Mouse (Mus musculus): ENCODE results near the gene Scaf1. TPM values are rescaled to one million over a fixed set of nuclear protein-coding genes. Genes with fewer than 3 reads are reported as not detected.
A peak's percentile ranks its signal among the peaks of the same experiment; 100 is the strongest.

The Scaf1 gene
- polyA plus RNA-seq (2012; rRNA removed): 39.8 and 73.0 TPM in 2 replicates

- peaks cover 5% of the 10 kb centered on the region; the same call in 1 of the 2 replicates for H3K4me1 ChIP-seq (ENCODE audit: control insufficient read depth, insufficient read depth, insufficient read length, low read length)
- under 1% methylated on average over 69 of the region's 69 CpGs for WGBS
- TF ChIP-seq CTCF (IDR thresholded peaks at IDR 0.05; ENCODE audit: extremely low read depth, insufficient read length, insufficient replicate concordance, low read depth, low read length) (no peak), POLR2A (IDR thresholded peaks at IDR 0.05; ENCODE audit: low read depth, low read length) (peak; percentile 57)
These were observed at the start of gene Scaf1 for GRCm38 (mm10) chr7:45015957-45016612. Scaf1 (minus strand) TSS chr7:45016363.

GRCm38 (mm10) chr7:45062239-45062835 is 46.2 kb upstream of the Scaf1 start, which contains the start of the genes Nosip and Prrg2:
Nosip (plus strand) TSS chr7:45062429.
Prrg2 (minus strand) TSS chr7:45062677.
- WGBS: under 1% methylated on average over 31 of the region's 31 CpGs
- H3K36me3 ChIP-seq (ENCODE audit: control insufficient read depth, insufficient read depth, low read length): peaks cover 3% of the 10 kb centered on the region; the same call in 1 of the 2 replicates

More at GRCm38 (mm10) chr7:45015957-45016612, at the start of gene Scaf1:
- peaks cover 18% of the 10 kb centered on the region for H3K36me3 ChIP-seq (ENCODE audit: control insufficient read depth, insufficient read depth, low read length)
- H3K4me3 ChIP-seq (ENCODE audit: low read depth, low read length): peak within 1 kb of the TSS; percentile 89
- peak within 1 kb of the TSS; percentile 97 for H3K27ac ChIP-seq (ENCODE audit: insufficient read depth, low read depth, low read length)
- H3K27me3 ChIP-seq (ENCODE audit: control insufficient read depth, insufficient read depth, low read length): no peaks in the 10 kb centered on the region

GRCm38 (mm10) chr7:45061532-45062075 is 45.4 kb upstream of the Scaf1 start:
- Histone ChIP-seq H3K4me3 (ENCODE audit: low read depth, low read length) (peak overlapping the region; percentile 67), H3K27ac (ENCODE audit: insufficient read depth, low read depth, low read length) (peak overlapping the region; percentile 82), H3K4me1 (ENCODE audit: control insufficient read depth, insufficient read depth, insufficient read length, low read length) (no peaks in the 10 kb centered on the region), H3K27me3 (ENCODE audit: control insufficient read depth, insufficient read depth, low read length) (no peaks in the 10 kb centered on the region), H3K36me3 (ENCODE audit: control insufficient read depth, insufficient read depth, low read length) (peaks cover 3% of the 10 kb centered on the region; the same call in 1 of the 2 replicates)
- TF ChIP-seq POLR2A (IDR thresholded peaks at IDR 0.05; ENCODE audit: low read depth, low read length) (peak; percentile 64; the same call in 1 of the 2 replicates), CTCF (IDR thresholded peaks at IDR 0.05; ENCODE audit: extremely low read depth, insufficient read length, insufficient replicate concordance, low read depth, low read length) (no peak)
- WGBS: 11% methylated on average over 11 of the region's 11 CpGs

More at GRCm38 (mm10) chr7:45062239-45062835, 46.2 kb upstream of the Scaf1 start, which contains the start of the genes Nosip and Prrg2:
- no peak for TF ChIP-seq CTCF (IDR thresholded peaks at IDR 0.05; ENCODE audit: extremely low read depth, insufficient read length, insufficient replicate concordance, low read depth, low read length)
- TF ChIP-seq POLR2A (IDR thresholded peaks at IDR 0.05; ENCODE audit: low read depth, low read length): peak; percentile 48; the same call in 1 of the 2 replicates
- peak within 1 kb of the TSS; percentile 95 for H3K4me3 ChIP-seq (ENCODE audit: low read depth, low read length)
- H3K27ac ChIP-seq (ENCODE audit: insufficient read depth, low read depth, low read length): peak within 1 kb of the TSS; percentile 97
- H3K27me3 ChIP-seq (ENCODE audit: control insufficient read depth, insufficient read depth, low read length): no peaks in the 10 kb centered on the region
- H3K4me1 ChIP-seq (ENCODE audit: control insufficient read depth, insufficient read depth, insufficient read length, low read length): no peaks in the 10 kb centered on the region

GRCm38 (mm10) chr7:45060632-45061122 is 44.5 kb upstream of the Scaf1 start:
- 67% methylated on average over 6 of the region's 6 CpGs for WGBS
- Histone ChIP-seq H3K4me1 (ENCODE audit: control insufficient read depth, insufficient read depth, insufficient read length, low read length) (no peaks in the 10 kb centered on the region), H3K4me3 (ENCODE audit: low read depth, low read length) (no peak overlapping the region), H3K27me3 (ENCODE audit: control insufficient read depth, insufficient read depth, low read length) (no peaks in the 10 kb centered on the region), H3K36me3 (ENCODE audit: control insufficient read depth, insufficient read depth, low read length) (peaks cover 3% of the 10 kb centered on the region; the same call in 1 of the 2 replicates), H3K27ac (ENCODE audit: insufficient read depth, low read depth, low read length) (no peak overlapping the region)
- TF ChIP-seq CTCF (IDR thresholded peaks at IDR 0.05; ENCODE audit: extremely low read depth, insufficient read length, insufficient replicate concordance, low read depth, low read length) (no peak), POLR2A (IDR thresholded peaks at IDR 0.05; ENCODE audit: low read depth, low read length) (no peak)

GRCm38 (mm10) chr7:45058607-45059571 is 42.7 kb upstream of the Scaf1 start:
- Histone ChIP-seq H3K27ac (ENCODE audit: insufficient read depth, low read depth, low read length) (no peak overlapping the region), H3K4me3 (ENCODE audit: low read depth, low read length) (no peak overlapping the region), H3K4me1 (ENCODE audit: control insufficient read depth, insufficient read depth, insufficient read length, low read length) (no peaks in the 10 kb centered on the region; the same call in 1 of the 2 replicates), H3K36me3 (ENCODE audit: control insufficient read depth, insufficient read depth, low read length) (peaks cover 3% of the 10 kb centered on the region; the same call in 1 of the 2 replicates), H3K27me3 (ENCODE audit: control insufficient read depth, insufficient read depth, low read length) (no peaks in the 10 kb centered on the region)
- 85% methylated on average over 10 of the region's 10 CpGs for WGBS
- no peak for TF ChIP-seq CTCF (IDR thresholded peaks at IDR 0.05; ENCODE audit: extremely low read depth, insufficient read length, insufficient replicate concordance, low read depth, low read length)
- TF ChIP-seq POLR2A (IDR thresholded peaks at IDR 0.05; ENCODE audit: low read depth, low read length): no peak

- no peak for TF ChIP-seq CTCF (IDR thresholded peaks at IDR 0.05; ENCODE audit: extremely low read depth, insufficient read length, insufficient replicate concordance, low read depth, low read length)
- no peak for TF ChIP-seq POLR2A (IDR thresholded peaks at IDR 0.05; ENCODE audit: low read depth, low read length)
- peaks cover 3% of the 10 kb centered on the region; the same call in 1 of the 2 replicates for H3K4me1 ChIP-seq (ENCODE audit: control insufficient read depth, insufficient read depth, insufficient read length, low read length)
- no peak overlapping the region for H3K4me3 ChIP-seq (ENCODE audit: low read depth, low read length)
- H3K27ac ChIP-seq (ENCODE audit: insufficient read depth, low read depth, low read length): no peak overlapping the region
- H3K36me3 ChIP-seq (ENCODE audit: control insufficient read depth, insufficient read depth, low read length): peaks cover 3% of the 10 kb centered on the region; the same call in 1 of the 2 replicates
- H3K27me3 ChIP-seq (ENCODE audit: control insufficient read depth, insufficient read depth, low read length): no peaks in the 10 kb centered on the region
These were observed 40.8 kb upstream of the Scaf1 start for GRCm38 (mm10) chr7:45056972-45057348.
